Mouse (Mus musculus) liver, embryonic 11.5 days (tissue): ENCODE results near the gene Gm13290. TPM values are rescaled to one million over a fixed set of nuclear protein-coding genes. Genes with fewer than 3 reads are reported as not detected.
"Not testable (repeated sequence)": the region's sequence is repeated elsewhere in the genome, so short reads cannot be mapped to it uniquely, and the experiment has no call there.

ENCODE experiments used
- ATAC-seq: fragments of 200-750 bp; cut with Nextera tagmentation; replicated peaks from 2 replicates; pipeline ENCODE4 v1.8.0; 2017; ENCODE audit warnings: moderate number of reproducible peaks, mild to moderate bottlenecking, moderate TSS enrichment, moderate library complexity; ENCODE audit not compliant: low FRiP score
- DNase-seq: peaks from one replicate; pipeline ENCODE4 v3.0.0-alpha.2; 2017; ENCODE audit warnings: low spot score
- H3K27ac ChIP-seq: fragments of 300-500 bp; sonication (generic); 2 replicates; pipeline ENCODE4 v1.5.1; 2014; ENCODE audit warnings: mild to moderate bottlenecking, low read depth, low read length, control low read depth
- H3K27me3 ChIP-seq: fragments of 300-500 bp; sonication (generic); replicated peaks from 2 replicates; pipeline ENCODE4 v1.6.1; 2014; ENCODE audit warnings: low read length, mixed read lengths; ENCODE audit not compliant: control insufficient read depth, insufficient read depth
- H3K36me3 ChIP-seq: fragments of 300-500 bp; sonication (generic); 2 replicates; pipeline ENCODE4 v1.6.1; 2014; ENCODE audit warnings: mild to moderate bottlenecking, low read length, moderate library complexity, mixed read lengths; ENCODE audit not compliant: control insufficient read depth, insufficient read depth
- H3K4me1 ChIP-seq: fragments of 300-500 bp; sonication (generic); replicated peaks from 2 replicates; pipeline ENCODE4 v1.6.1; 2014; ENCODE audit warnings: low read length, mixed read lengths; ENCODE audit not compliant: control insufficient read depth, insufficient read depth
- H3K4me2 ChIP-seq: fragments of 300-500 bp; sonication (generic); 2 replicates; pipeline ENCODE4 v1.6.1; 2014; ENCODE audit warnings: mild to moderate bottlenecking, control low read depth, moderate library complexity
- H3K4me3 ChIP-seq: fragments of 300-500 bp; sonication (generic); 2 replicates; pipeline ENCODE4 v1.5.1; 2014; ENCODE audit warnings: low read depth, low read length, control low read depth
- H3K9ac ChIP-seq: fragments of 300-500 bp; sonication (generic); 2 replicates; pipeline ENCODE4 v1.6.1; 2014; ENCODE audit warnings: low read depth, low read length, control low read depth
- H3K9me3 ChIP-seq: fragments of 300-500 bp; sonication (generic); 2 replicates; pipeline ENCODE4 v1.6.1; 2016; ENCODE audit warnings: low read length, inconsistent platforms, mixed read lengths; ENCODE audit not compliant: control insufficient read depth
- WGBS: fragments of 180-500 bp; shearing (Covaris S2); extraction: QIAGEN DNeasy Blood & Tissue Kit; methylation state at CpG from one replicate; pipeline ENCODE4 v1.1.7; 2014; 5-methylcytosine and 5-hydroxymethylcytosine counted together
- polyA plus RNA-seq: library from polyadenylated mRNA; unstranded; fragments of >200 nt; fragmentation: Nextera tagmentation; extraction: Ambion mirVana; gene quantifications from 2 replicates; pipeline ENCODE4 v1.2.1, GENCODE M21; 2014

Gm13290 gene
- not detected in 2 replicates for polyA plus RNA-seq

DNA sequence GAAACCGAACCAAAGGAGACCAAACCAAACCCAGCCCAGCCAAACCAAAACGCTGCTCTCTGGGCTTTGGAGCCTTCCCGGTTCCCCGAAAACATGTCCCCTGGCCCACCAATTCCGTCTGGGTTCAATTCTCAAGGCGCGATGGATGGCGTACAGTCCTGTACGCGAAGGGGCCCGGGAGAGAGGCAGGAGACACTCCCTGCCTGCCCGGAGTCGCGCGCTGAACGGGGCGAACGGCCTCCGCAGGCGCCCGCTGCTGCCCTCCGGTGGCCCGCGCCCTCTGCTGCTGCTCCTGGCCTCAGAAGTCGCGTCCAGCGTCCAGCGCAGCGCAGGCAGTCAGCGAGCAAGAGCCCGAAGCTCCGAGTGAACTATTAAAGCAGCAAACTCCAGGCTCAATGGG, at the start of gene Gm13290:
Gene Gm13290, plus strand, starts transcription at position 301 of the 400 bp plus-strand sequence.
- H3K4me3 ChIP-seq, H3K4me1 ChIP-seq, H3K36me3 ChIP-seq, H3K27ac ChIP-seq, DNase-seq, ATAC-seq, H3K4me2 ChIP-seq, H3K9me3 ChIP-seq, H3K27me3 ChIP-seq, H3K9ac ChIP-seq: not testable (repeated sequence)
- no CpG with 5 or more reads among the region's 32 CpGs for WGBS

DNA sequence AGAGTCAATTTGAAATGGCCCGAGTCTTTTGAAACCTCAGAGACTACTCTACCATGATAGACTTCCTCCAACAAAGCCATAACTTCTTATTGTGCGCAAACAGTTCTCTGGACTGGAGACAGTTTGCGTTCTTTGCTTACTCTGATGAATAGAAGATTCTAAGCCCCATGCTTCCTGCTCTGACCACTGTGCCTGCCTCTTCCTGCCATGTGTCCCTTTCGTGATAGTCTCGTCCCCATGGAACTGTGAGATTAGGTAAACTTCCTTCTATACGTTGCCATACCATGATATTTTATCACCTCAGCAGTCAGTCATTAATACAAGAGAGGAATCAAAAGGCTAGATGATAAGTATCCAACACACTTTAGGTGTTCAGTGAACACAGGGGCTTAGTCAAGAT, 46.9 kb upstream of the Gm13290 start:
- Histone ChIP-seq H3K27ac (no peak overlapping the region), H3K36me3 (no peaks in the 10 kb centered on the region), H3K9me3 (no peaks in the 10 kb centered on the region), H3K4me2 (no peak overlapping the region), H3K4me1 (no peaks in the 10 kb centered on the region), H3K4me3 (no peak overlapping the region), H3K27me3 (no peaks in the 10 kb centered on the region), H3K9ac (no peak overlapping the region)
- 42% methylated on average over 6 of the region's 6 CpGs for WGBS
- DNase-seq (no peak), ATAC-seq (no peak)

DNA sequence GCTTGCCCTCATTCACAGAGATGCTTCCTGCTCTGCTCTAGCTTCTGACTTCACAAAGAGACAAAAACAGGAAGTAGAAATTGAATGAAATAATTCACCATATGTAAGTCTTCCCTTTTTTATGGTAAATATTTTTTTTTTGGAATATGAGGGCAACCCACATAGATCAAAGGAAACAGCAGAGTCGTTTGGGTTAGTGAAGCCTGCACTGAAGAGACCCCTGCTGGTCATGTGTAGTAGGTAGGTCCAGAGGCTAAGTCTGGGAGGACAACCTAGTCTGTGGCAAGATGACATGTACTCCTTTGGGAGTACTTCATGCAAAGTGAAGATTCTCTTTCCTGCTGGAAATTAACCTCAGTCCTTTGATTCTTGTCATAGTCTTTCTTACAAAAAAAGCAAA, 46.3 kb upstream of the Gm13290 start:
- Histone ChIP-seq H3K4me2 (no peak overlapping the region), H3K4me3 (no peak overlapping the region), H3K27me3 (no peaks in the 10 kb centered on the region), H3K9me3 (no peaks in the 10 kb centered on the region), H3K27ac (no peak overlapping the region), H3K9ac (no peak overlapping the region), H3K4me1 (no peaks in the 10 kb centered on the region), H3K36me3 (no peaks in the 10 kb centered on the region)
- no peak for DNase-seq
- ATAC-seq, result peak; percentile 60
- 0% methylated on average over 1 of the region's 1 CpGs for WGBS

DNA sequence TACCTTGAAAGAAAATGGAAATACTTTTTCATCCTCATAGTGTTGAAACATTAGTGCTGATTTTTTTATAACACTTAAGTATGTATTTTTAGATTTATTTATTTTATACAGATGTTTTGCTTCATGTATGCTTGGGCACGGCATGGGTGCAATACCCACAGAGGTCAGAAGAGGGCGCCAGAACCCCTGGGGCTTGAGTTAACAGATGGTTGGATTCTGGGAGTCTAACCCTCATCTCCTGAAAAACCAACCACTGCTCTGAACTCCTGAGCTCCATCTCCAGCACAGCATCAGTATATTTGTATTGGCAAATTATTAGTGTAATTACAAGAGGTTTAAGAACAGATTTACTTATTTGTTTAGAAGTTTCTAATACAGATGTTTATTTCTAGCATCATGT, 35.2 kb upstream of the Gm13290 start:
- no peaks in the 10 kb centered on the region for H3K27me3 ChIP-seq
- H3K27ac ChIP-seq, result no peak overlapping the region
- ATAC-seq, result no peak
- no peaks in the 10 kb centered on the region for H3K36me3 ChIP-seq
- 5% methylated on average over 2 of the region's 2 CpGs for WGBS
- 0 out of 2 replicates have a peak, but pooled peaks cover 2% of the 10 kb centered on the region for H3K4me1 ChIP-seq
- H3K4me3 ChIP-seq, result no peak overlapping the region
- H3K9me3 ChIP-seq, result no peaks in the 10 kb centered on the region
- no peak overlapping the region for H3K9ac ChIP-seq
- no peak overlapping the region for H3K4me2 ChIP-seq
- DNase-seq, result peak; percentile 71

DNA sequence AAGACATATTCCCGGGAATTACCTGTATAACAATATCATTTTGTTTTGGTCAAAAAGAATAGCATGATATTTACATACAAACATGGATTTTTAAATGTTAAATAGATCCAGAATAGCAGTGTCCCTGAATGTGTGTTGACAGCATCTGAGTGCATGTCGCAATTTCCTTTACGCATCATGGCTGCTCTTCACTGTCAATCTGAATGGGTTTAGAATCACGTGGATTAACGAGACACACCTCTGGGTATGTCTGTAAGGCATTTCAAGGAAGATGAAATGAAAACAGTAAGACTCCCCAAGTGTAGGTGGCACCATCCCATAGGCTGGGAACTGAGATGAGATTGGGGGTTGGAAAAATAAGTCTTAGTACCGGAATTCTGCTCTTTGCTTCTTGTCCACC, 34.6 kb upstream of the Gm13290 start:
- DNase-seq, result no peak
- 75% methylated on average over 6 of the region's 6 CpGs for WGBS
- H3K27ac ChIP-seq, result no peak overlapping the region
- no peak overlapping the region for H3K9ac ChIP-seq
- H3K4me3 ChIP-seq, result no peak overlapping the region
- no peak overlapping the region for H3K4me2 ChIP-seq
- ATAC-seq, result no peak
- no peaks in the 10 kb centered on the region for H3K27me3 ChIP-seq
- 0 out of 2 replicates have a peak, but pooled peaks cover 2% of the 10 kb centered on the region for H3K4me1 ChIP-seq
- H3K36me3 ChIP-seq, result no peaks in the 10 kb centered on the region
- no peaks in the 10 kb centered on the region for H3K9me3 ChIP-seq

DNA sequence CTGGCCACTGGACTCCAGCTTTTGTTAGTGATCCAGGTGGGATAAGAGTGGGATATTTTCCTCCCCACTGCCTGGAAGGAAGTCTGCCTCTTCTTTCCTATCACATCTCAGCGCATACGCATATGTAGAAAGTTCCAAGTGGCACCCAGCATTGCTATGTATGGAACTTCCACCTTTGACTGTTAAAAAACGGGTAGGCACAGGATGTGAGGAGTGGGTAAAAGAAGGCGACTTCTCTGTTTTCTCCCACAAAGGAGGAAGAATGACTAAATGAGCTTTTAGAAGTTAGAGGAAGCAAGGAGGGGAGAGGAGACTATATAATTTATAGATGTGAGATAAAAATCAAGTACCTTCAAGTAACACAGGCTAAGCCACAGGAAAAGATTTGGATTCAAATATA, 32.2 kb upstream of the Gm13290 start:
- Histone ChIP-seq H3K4me3 (no peak overlapping the region), H3K9me3 (no peaks in the 10 kb centered on the region), H3K27me3 (no peaks in the 10 kb centered on the region), H3K27ac (no peak overlapping the region), H3K4me2 (no peak overlapping the region), H3K36me3 (no peaks in the 10 kb centered on the region), H3K4me1 (0 out of 2 replicates have a peak, but pooled peaks cover 2% of the 10 kb centered on the region), H3K9ac (no peak overlapping the region)
- ATAC-seq (no peak), DNase-seq (no peak)
- WGBS, result 60% methylated on average over 4 of the region's 4 CpGs

DNA sequence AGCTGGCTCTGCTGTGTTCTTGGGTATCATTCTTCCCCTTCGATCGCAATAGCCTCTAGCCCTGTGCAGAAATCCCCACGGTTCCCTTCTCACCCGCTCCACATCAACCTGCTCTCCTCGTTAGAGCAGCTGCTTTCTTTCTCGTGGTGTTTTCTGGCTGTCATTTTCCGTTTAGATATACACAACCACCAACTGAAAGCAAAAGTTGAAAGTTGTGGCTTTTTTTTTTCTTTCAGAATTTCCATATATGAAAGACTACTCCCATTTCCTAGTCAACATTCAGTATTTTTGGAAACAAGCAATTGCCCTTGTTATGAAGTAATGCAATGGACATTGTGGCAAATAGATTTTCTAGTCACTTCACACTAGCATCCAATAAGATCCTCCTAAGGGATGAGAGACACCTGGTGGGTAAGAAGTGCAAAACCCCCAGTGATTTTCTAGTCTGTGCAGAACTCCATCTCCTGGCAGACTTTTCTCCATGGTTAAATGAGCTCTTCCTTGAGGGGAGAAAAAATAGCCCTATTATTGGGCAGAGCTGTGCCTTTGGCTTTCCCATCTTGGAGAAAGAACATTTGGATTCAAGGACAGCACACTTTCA, 30.8 kb upstream of the Gm13290 start:
- H3K27ac ChIP-seq, result no peak overlapping the region
- H3K36me3 ChIP-seq, result no peaks in the 10 kb centered on the region
- no peak for ATAC-seq
- no peaks in the 10 kb centered on the region for H3K9me3 ChIP-seq
- 0 out of 2 replicates have a peak, but pooled peaks cover 2% of the 10 kb centered on the region for H3K4me1 ChIP-seq
- no peak overlapping the region for H3K4me3 ChIP-seq
- WGBS, result 70% methylated on average over 7 of the region's 7 CpGs
- no peak overlapping the region for H3K9ac ChIP-seq
- no peaks in the 10 kb centered on the region for H3K27me3 ChIP-seq
- DNase-seq, result no peak
- H3K4me2 ChIP-seq, result no peak overlapping the region

DNA sequence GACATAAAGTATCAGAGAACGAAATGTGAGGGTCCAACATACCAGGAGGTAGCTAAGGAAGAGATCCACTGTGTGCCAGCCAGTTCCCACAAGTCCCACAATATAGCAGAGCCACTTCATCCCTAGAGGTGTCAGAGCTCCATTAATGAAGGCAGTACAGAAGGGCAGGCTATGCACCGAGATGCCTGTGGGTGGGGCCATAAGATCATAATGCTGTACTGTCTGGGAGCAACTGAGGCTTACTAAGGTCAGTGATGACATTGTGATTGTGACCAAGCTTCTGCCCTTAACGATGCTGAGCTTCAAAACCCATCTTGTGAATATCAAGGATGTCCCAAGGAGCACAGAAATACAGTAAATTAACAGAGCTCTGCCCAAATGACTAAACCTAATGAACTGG, 29.4 kb upstream of the Gm13290 start:
- Histone ChIP-seq H3K9ac (no peak overlapping the region), H3K36me3 (no peaks in the 10 kb centered on the region), H3K27ac (no peak overlapping the region), H3K4me3 (no peak overlapping the region), H3K27me3 (no peaks in the 10 kb centered on the region), H3K4me1 (0 out of 2 replicates have a peak, but pooled peaks cover 2% of the 10 kb centered on the region), H3K9me3 (no peaks in the 10 kb centered on the region), H3K4me2 (no peak overlapping the region)
- DNase-seq, result no peak
- ATAC-seq, result no peak
- 58% methylated on average over 3 of the region's 3 CpGs for WGBS

DNA sequence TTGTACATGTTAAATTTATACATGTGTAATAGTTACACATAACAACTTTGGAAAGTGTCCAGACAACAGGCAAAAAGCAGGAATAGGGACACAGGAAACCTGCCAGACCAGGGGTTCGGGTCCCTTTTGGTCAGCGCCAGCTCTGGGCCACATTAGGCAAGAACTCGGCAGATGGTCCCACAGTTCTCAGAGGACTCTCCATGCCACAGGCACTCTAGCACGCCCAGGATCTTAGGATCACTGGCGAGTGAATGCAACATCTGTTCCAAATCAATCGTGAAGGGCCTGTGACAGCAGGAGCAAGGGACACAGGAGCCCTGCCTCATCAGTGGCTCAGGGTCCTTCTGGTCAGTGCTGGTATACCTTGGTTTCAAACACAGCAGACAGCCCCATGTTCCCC, 23.7 kb upstream of the Gm13290 start:
- WGBS, result 60% methylated on average over 6 of the region's 6 CpGs
- Histone ChIP-seq H3K27me3 (no peaks in the 10 kb centered on the region), H3K9me3 (no peaks in the 10 kb centered on the region), H3K36me3 (no peaks in the 10 kb centered on the region), H3K4me3 (no peak overlapping the region), H3K4me2 (no peak overlapping the region), H3K4me1 (no peaks in the 10 kb centered on the region), H3K9ac (no peak overlapping the region), H3K27ac (no peak overlapping the region)
- ATAC-seq, result no peak
- no peak for DNase-seq
